Mouse (Mus musculus) effector memory CD4-positive, alpha-beta T cell, adult 7 months (primary cell): ENCODE results near the gene Pex13. TPM values are rescaled to one million over a fixed set of nuclear protein-coding genes. Genes with fewer than 3 reads are reported as not detected.

Source experiments
- polyA plus RNA-seq: library from polyadenylated mRNA; unstranded; fragments of 100-300 nt; shearing (Covaris generic); gene quantifications from one replicate; pipeline ENCODE4 v1.2.1, GENCODE M21; 2017

Pex13 gene
- polyA plus RNA-seq = 39.0 TPM

DNA sequence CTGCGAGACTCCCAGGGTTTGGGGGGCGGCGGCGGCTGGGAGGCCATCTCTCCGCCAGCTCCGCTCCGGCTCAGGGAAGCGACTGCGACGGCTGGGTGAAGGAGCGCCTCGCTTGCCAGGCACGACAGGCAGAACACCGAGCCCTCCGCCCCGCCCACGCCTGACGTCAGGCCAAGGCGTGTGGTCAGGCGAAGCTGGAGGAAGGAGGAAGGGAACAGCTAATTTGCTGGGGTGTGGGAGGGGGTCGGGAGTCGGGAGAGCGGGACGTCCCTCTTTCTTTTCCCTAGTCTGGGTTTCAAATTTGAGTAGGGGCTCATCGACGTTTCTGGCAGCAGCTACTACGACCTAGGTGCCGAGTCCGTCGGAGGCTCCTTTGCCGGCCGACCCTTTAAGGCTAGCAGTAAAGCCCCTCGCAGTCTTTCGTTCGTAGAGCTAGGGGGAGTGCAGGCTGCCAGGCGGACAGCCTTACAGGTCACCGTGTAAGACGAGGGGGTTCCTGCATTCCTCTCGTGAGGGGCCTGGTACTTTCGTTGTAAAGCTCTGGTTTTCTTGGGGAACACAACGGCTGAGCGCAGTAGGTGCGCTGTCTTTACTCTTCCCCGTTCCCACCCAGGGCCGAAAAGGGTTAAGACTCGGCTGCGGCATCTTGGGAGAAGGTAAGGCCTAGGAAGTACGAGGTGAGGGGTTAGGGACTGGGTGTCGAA is at the start of gene Pex13:
Pex13 (minus strand) TSS at position 162 of the 704 bp plus-strand sequence.

DNA sequence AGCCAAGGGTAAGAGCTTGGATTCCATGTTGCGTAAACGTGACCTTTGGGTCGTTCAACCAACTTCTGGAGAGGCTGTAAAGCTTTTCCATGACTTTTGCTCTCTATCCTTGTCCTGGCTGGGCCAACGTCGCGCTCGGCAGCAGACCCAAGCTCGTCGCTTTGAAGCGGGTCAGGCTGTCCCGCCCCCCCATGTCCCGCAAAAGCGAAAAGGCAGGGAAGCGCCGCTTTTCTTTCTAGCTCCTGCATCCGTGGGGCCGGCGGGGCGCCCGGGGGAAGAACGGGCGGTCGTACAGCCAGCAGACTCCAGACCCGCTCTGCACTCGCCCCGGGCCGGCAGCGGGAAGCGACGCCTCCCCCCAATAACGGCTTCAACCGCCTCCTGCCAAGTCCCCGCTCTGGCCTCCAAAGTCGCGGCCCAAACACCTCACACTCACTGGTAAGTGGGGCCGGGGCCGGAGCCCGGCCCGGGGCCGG is 410 bp downstream of the Pex13 start, which contains the start of gene Pus10:
Pus10 (plus strand) TSS at position 364 of the 476 bp plus-strand sequence.

GRCm38 (mm10) chr11:23632945-23633878 is 32.5 kb downstream of the Pex13 start, which contains the start of gene 0610010F05Rik:
TSS of gene 0610010F05Rik (minus strand) at chr11:23633639.

Other genes with a start within 250 kb of the Pex13 start
- 120 TPM for gene Ahsa2, start 167.9 kb downstream of the Pex13 start, polyA plus RNA-seq
- not detected for gene 1700093K21Rik, start 144.8 kb downstream of the Pex13 start, polyA plus RNA-seq
- gene 0610010F05Rik, start 32.3 kb downstream of the Pex13 start, polyA plus RNA-seq = 10.4 TPM
- 16.5 TPM for gene Pus10, start 285 bp downstream of the Pex13 start, polyA plus RNA-seq
- 129 TPM for gene Rel, start 105.0 kb upstream of the Pex13 start, polyA plus RNA-seq
- 39.5 TPM for gene Papolg, start 229.3 kb upstream of the Pex13 start, polyA plus RNA-seq